Comparison of ENCODE assay signal across 23 mouse cellular contexts in genomic region chr2:76655444-76655843, GRCm38 (mm10). TPM values are rescaled to one million over a fixed set of nuclear protein-coding genes. Genes with fewer than 3 reads are reported as not detected.
DNase-seq lines count a peak whose midpoint lies in the region; ATAC-seq and TF ChIP-seq lines count a peak whose summit lies in the region.
"Had no signal": no experiment of that assay in that cellular context is flagged by ENCODE, and none has a peak within 500 bp of the region (broad histone marks: within the 10 kb centered on the region; RNA-seq: fewer than 3 reads in every experiment).

No protein-coding gene starts in this region.

- no peak for DNase-seq in forebrain, postnatal 0 days
- DNase-seq in forebrain, embryonic 10.5 days (ENCODE audit: extremely low spot score, low spot score) = no peak
- no peak for DNase-seq in hindbrain, postnatal 0 days (ENCODE audit: low spot score)
- DNase-seq in midbrain, embryonic 11.5 days (ENCODE audit: low spot score, missing footprints) = peak; percentile 69
- no peak for DNase-seq in midbrain, embryonic 14.5 days
- DNase-seq: adrenal gland, adult 2 months; adrenal gland, postnatal 25 days; cerebellum, adult 11 months; cerebellum, adult 18-20 months; cerebellum, adult 8-10 months; cerebellum, adult 9-11 months; cerebellum, postnatal 14 days; cerebellum, postnatal 36 days had no signal

- H3K27me3 ChIP-seq in forebrain, postnatal 0 days (ENCODE audit: insufficient read depth, low read length) = no peaks in the 10 kb centered on the region
- no peaks in the 10 kb centered on the region for H3K27me3 ChIP-seq in forebrain, embryonic 10.5 days (ENCODE audit: poor library complexity, severe bottlenecking)
- no peaks in the 10 kb centered on the region for H3K27me3 ChIP-seq in hindbrain, postnatal 0 days (ENCODE audit: insufficient read depth, low read length)
- H3K27me3 ChIP-seq in hindbrain, embryonic 13.5 days = no peaks in the 10 kb centered on the region
- H3K27me3 ChIP-seq in midbrain, embryonic 11.5 days (ENCODE audit: control insufficient read depth, insufficient read depth, low read length) = no peaks in the 10 kb centered on the region
- H3K27me3 ChIP-seq in midbrain, embryonic 13.5 days = no peaks in the 10 kb centered on the region
- no peaks in the 10 kb centered on the region for H3K27me3 ChIP-seq in midbrain, embryonic 16.5 days (ENCODE audit: control insufficient read depth, insufficient read depth, low read depth, low read length)
- H3K27me3 ChIP-seq in midbrain, embryonic 14.5 days (ENCODE audit: control insufficient read depth, insufficient read depth, low read length) = no peaks in the 10 kb centered on the region
- H3K27me3 ChIP-seq: embryonic facial prominence, embryonic 13.5 days; embryonic facial prominence, embryonic 15.5 days; forebrain, embryonic 15.5 days had no signal

- no peak overlapping the region for H3K9ac ChIP-seq in forebrain, postnatal 0 days
- no peak overlapping the region for H3K9ac ChIP-seq in hindbrain, postnatal 0 days (replicated peaks; ENCODE audit: low read length)
- no peak overlapping the region for H3K9ac ChIP-seq in hindbrain, embryonic 13.5 days
- H3K9ac ChIP-seq in midbrain, embryonic 11.5 days (ENCODE audit: low read length) = no peak overlapping the region
- no peak overlapping the region for H3K9ac ChIP-seq in midbrain, embryonic 13.5 days (replicated peaks)
- no peak overlapping the region for H3K9ac ChIP-seq in midbrain, embryonic 16.5 days (ENCODE audit: low read depth, low read length)
- H3K9ac ChIP-seq in midbrain, embryonic 14.5 days (replicated peaks; ENCODE audit: low read length) = no peak overlapping the region
- H3K9ac ChIP-seq: embryonic facial prominence, embryonic 13.5 days; embryonic facial prominence, embryonic 15.5 days; forebrain, embryonic 15.5 days had no signal

- WGBS in forebrain, postnatal 0 days = 79% methylated on average over 3 of the region's 3 CpGs
- 79% methylated on average over 3 of the region's 3 CpGs for WGBS in forebrain, embryonic 10.5 days
- 73% methylated on average over 3 of the region's 3 CpGs for WGBS in hindbrain, postnatal 0 days
- WGBS in hindbrain, embryonic 13.5 days = 84% methylated on average over 3 of the region's 3 CpGs
- 80% methylated on average over 3 of the region's 3 CpGs for WGBS in midbrain, embryonic 11.5 days
- WGBS in midbrain, embryonic 13.5 days = 78% methylated on average over 3 of the region's 3 CpGs
- 77% methylated on average over 3 of the region's 3 CpGs for WGBS in midbrain, embryonic 16.5 days
- 87% methylated on average over 3 of the region's 3 CpGs for WGBS in midbrain, embryonic 14.5 days

- no peak overlapping the region for H3K4me3 ChIP-seq in forebrain, postnatal 0 days (ENCODE audit: low read depth, low read length)
- no peak overlapping the region for H3K4me3 ChIP-seq in forebrain, embryonic 10.5 days
- no peak overlapping the region for H3K4me3 ChIP-seq in hindbrain, postnatal 0 days (ENCODE audit: low read length)
- no peak overlapping the region for H3K4me3 ChIP-seq in hindbrain, embryonic 13.5 days
- H3K4me3 ChIP-seq in midbrain, embryonic 11.5 days (ENCODE audit: low read depth, low read length) = no peak overlapping the region
- no peak overlapping the region for H3K4me3 ChIP-seq in midbrain, embryonic 13.5 days (replicated peaks)
- H3K4me3 ChIP-seq in midbrain, embryonic 16.5 days (ENCODE audit: low read depth, low read length) = no peak overlapping the region
- no peak overlapping the region for H3K4me3 ChIP-seq in midbrain, embryonic 14.5 days (replicated peaks; ENCODE audit: low read depth, low read length)
- H3K4me3 ChIP-seq: embryonic facial prominence, embryonic 13.5 days; embryonic facial prominence, embryonic 15.5 days; erythroblast, embryonic 14.5 days; forebrain, embryonic 15.5 days had no signal

- H3K4me1 ChIP-seq in forebrain, postnatal 0 days (ENCODE audit: insufficient read depth) = no peaks in the 10 kb centered on the region
- peaks cover 6% of the 10 kb centered on the region; the same call in 1 of the 2 replicates for H3K4me1 ChIP-seq in forebrain, embryonic 10.5 days
- H3K4me1 ChIP-seq in hindbrain, postnatal 0 days (ENCODE audit: insufficient read depth, low read length) = no peaks in the 10 kb centered on the region
- no peaks in the 10 kb centered on the region; the same call in 1 of the 2 replicates for H3K4me1 ChIP-seq in hindbrain, embryonic 13.5 days (replicated peaks)
- no peaks in the 10 kb centered on the region for H3K4me1 ChIP-seq in midbrain, embryonic 11.5 days (ENCODE audit: control insufficient read depth, insufficient read depth, low read length)
- H3K4me1 ChIP-seq in midbrain, embryonic 13.5 days (replicated peaks) = no peaks in the 10 kb centered on the region
- H3K4me1 ChIP-seq in midbrain, embryonic 16.5 days (ENCODE audit: control insufficient read depth, insufficient read depth, low read length) = no peaks in the 10 kb centered on the region
- no peaks in the 10 kb centered on the region for H3K4me1 ChIP-seq in midbrain, embryonic 14.5 days (ENCODE audit: control insufficient read depth, insufficient read depth, low read length)
- H3K4me1 ChIP-seq: embryonic facial prominence, embryonic 15.5 days; forebrain, embryonic 15.5 days had no signal

- H3K4me2 ChIP-seq in forebrain, postnatal 0 days (ENCODE audit: low read depth) = no peak overlapping the region
- no peak overlapping the region for H3K4me2 ChIP-seq in hindbrain, postnatal 0 days (ENCODE audit: low read depth, low read length)
- no peak overlapping the region for H3K4me2 ChIP-seq in hindbrain, embryonic 13.5 days
- no peak overlapping the region for H3K4me2 ChIP-seq in midbrain, embryonic 11.5 days
- no peak overlapping the region for H3K4me2 ChIP-seq in midbrain, embryonic 13.5 days (replicated peaks)
- no peak overlapping the region for H3K4me2 ChIP-seq in midbrain, embryonic 16.5 days (ENCODE audit: low read length)
- H3K4me2 ChIP-seq in midbrain, embryonic 14.5 days (ENCODE audit: low read length) = no peak overlapping the region
- H3K4me2 ChIP-seq: embryonic facial prominence, embryonic 13.5 days; embryonic facial prominence, embryonic 15.5 days; forebrain, embryonic 15.5 days had no signal

- ATAC-seq in forebrain, postnatal 0 days = peak; percentile 53; the same call in 1 of the 2 replicates
- peak; percentile 34; the same call in 1 of the 2 replicates for ATAC-seq in hindbrain, postnatal 0 days
- no peak for ATAC-seq in hindbrain, embryonic 13.5 days (ENCODE audit: low FRiP score)
- ATAC-seq in midbrain, embryonic 11.5 days (ENCODE audit: low FRiP score) = no peak
- ATAC-seq in midbrain, embryonic 13.5 days = no peak
- peak; percentile 44; the same call in 1 of the 2 replicates for ATAC-seq in midbrain, embryonic 16.5 days
- no peak for ATAC-seq in midbrain, embryonic 14.5 days (ENCODE audit: low FRiP score, low TSS enrichment)
- ATAC-seq: forebrain, embryonic 15.5 days had no signal

- no peaks in the 10 kb centered on the region for H3K9me3 ChIP-seq in forebrain, postnatal 0 days (ENCODE audit: low read length)
- no peaks in the 10 kb centered on the region for H3K9me3 ChIP-seq in forebrain, embryonic 10.5 days
- H3K9me3 ChIP-seq in hindbrain, postnatal 0 days (ENCODE audit: low read length) = no peaks in the 10 kb centered on the region
- H3K9me3 ChIP-seq in hindbrain, embryonic 13.5 days = no peaks in the 10 kb centered on the region; the same call in 1 of the 2 replicates
- H3K9me3 ChIP-seq in midbrain, embryonic 11.5 days (ENCODE audit: control insufficient read depth, low read length) = no peaks in the 10 kb centered on the region
- no peaks in the 10 kb centered on the region for H3K9me3 ChIP-seq in midbrain, embryonic 13.5 days
- no peaks in the 10 kb centered on the region for H3K9me3 ChIP-seq in midbrain, embryonic 16.5 days (replicated peaks; ENCODE audit: control insufficient read depth, low read length, poor library complexity, severe bottlenecking)
- no peaks in the 10 kb centered on the region for H3K9me3 ChIP-seq in midbrain, embryonic 14.5 days (ENCODE audit: control insufficient read depth, low read length)
- H3K9me3 ChIP-seq: embryonic facial prominence, embryonic 13.5 days; embryonic facial prominence, embryonic 15.5 days; forebrain, embryonic 15.5 days had no signal

- no peak overlapping the region for H3K27ac ChIP-seq in forebrain, postnatal 0 days (ENCODE audit: low read depth, low read length)
- H3K27ac ChIP-seq in forebrain, embryonic 10.5 days = no peak overlapping the region
- H3K27ac ChIP-seq in hindbrain, postnatal 0 days = no peak overlapping the region
- no peak overlapping the region for H3K27ac ChIP-seq in hindbrain, embryonic 13.5 days
- H3K27ac ChIP-seq in midbrain, embryonic 11.5 days (ENCODE audit: low read depth, low read length) = no peak overlapping the region
- H3K27ac ChIP-seq in midbrain, embryonic 13.5 days = no peak overlapping the region
- no peak overlapping the region for H3K27ac ChIP-seq in midbrain, embryonic 16.5 days (ENCODE audit: low read length)
- no peak overlapping the region for H3K27ac ChIP-seq in midbrain, embryonic 14.5 days (replicated peaks; ENCODE audit: low read depth, low read length)
- H3K27ac ChIP-seq: embryonic facial prominence, embryonic 13.5 days; embryonic facial prominence, embryonic 15.5 days; forebrain, embryonic 15.5 days had no signal

- H3K36me3 ChIP-seq in forebrain, postnatal 0 days (ENCODE audit: insufficient read depth) = no peaks in the 10 kb centered on the region
- H3K36me3 ChIP-seq in forebrain, embryonic 10.5 days (replicated peaks) = no peaks in the 10 kb centered on the region
- no peaks in the 10 kb centered on the region for H3K36me3 ChIP-seq in hindbrain, postnatal 0 days (ENCODE audit: insufficient read depth, low read length)
- no peaks in the 10 kb centered on the region for H3K36me3 ChIP-seq in hindbrain, embryonic 13.5 days
- H3K36me3 ChIP-seq in midbrain, embryonic 11.5 days (ENCODE audit: control insufficient read depth, insufficient read depth, low read length) = no peaks in the 10 kb centered on the region
- no peaks in the 10 kb centered on the region for H3K36me3 ChIP-seq in midbrain, embryonic 13.5 days
- no peaks in the 10 kb centered on the region for H3K36me3 ChIP-seq in midbrain, embryonic 16.5 days (ENCODE audit: control insufficient read depth, insufficient read depth, low read length)
- no peaks in the 10 kb centered on the region for H3K36me3 ChIP-seq in midbrain, embryonic 14.5 days (ENCODE audit: control insufficient read depth, insufficient read depth, low read length)
- H3K36me3 ChIP-seq: embryonic facial prominence, embryonic 13.5 days; embryonic facial prominence, embryonic 15.5 days; forebrain, embryonic 15.5 days had no signal

- TF ChIP-seq CTCF in forebrain, postnatal 0 days (IDR thresholded peaks at IDR 0.05; ENCODE audit: low read depth) = no peak
- TF ChIP-seq CTCF in hindbrain, postnatal 0 days (IDR thresholded peaks at IDR 0.05; ENCODE audit: low read depth) = no peak

RNA-seq across cellular contexts. Expression of gene Pjvk, which starts 7.2 kb away (rescaled TPM):
- 0.23 TPM in 1 of 2 replicates, not detected in the other for total RNA-seq in forebrain, postnatal 0 days (2014; rRNA removed)
- polyA plus RNA-seq in forebrain, postnatal 0 days (2015; fragmentation: Nextera tagmentation; extraction: Ambion mirVana) = 0.33 and 0.62 TPM in 2 replicates
- polyA plus RNA-seq in forebrain, embryonic 10.5 days (2016; fragmentation: Nextera tagmentation; extraction: Ambion mirVana) = 0.68 and 0.76 TPM in 2 replicates
- total RNA-seq in hindbrain, postnatal 0 days (2014; rRNA removed) = 0.18 and 0.37 TPM in 2 replicates
- polyA plus RNA-seq in hindbrain, postnatal 0 days (2015; fragmentation: Nextera tagmentation; extraction: Ambion mirVana) = 0.63 and 1.5 TPM in 2 replicates
- 0.55 and 0.74 TPM in 2 replicates for polyA plus RNA-seq in hindbrain, embryonic 13.5 days (2015; fragmentation: Nextera tagmentation; extraction: Ambion mirVana)
- polyA plus RNA-seq in midbrain, embryonic 11.5 days (2014; fragmentation: Nextera tagmentation; extraction: Ambion mirVana) = 0.55 and 0.75 TPM in 2 replicates
- 0.76 and 1.0 TPM in 2 replicates for polyA plus RNA-seq in midbrain, embryonic 13.5 days (2015; fragmentation: Nextera tagmentation; extraction: Ambion mirVana)
- polyA plus RNA-seq in midbrain, embryonic 16.5 days (2015; fragmentation: Nextera tagmentation; extraction: Ambion mirVana) = 0.51 and 0.94 TPM in 2 replicates
- 0.54 and 0.92 TPM in 2 replicates for polyA plus RNA-seq in midbrain, embryonic 14.5 days (2014; fragmentation: Nextera tagmentation; extraction: Ambion mirVana)
- total RNA-seq: adrenal gland, postnatal 25 days; common myeloid progenitor, adult 5-6 weeks; ES-E14; MEL had no signal
- polyA plus RNA-seq: adrenal gland, adult 2 months; erythroblast, embryonic 14.5 days had no signal

RNA-seq across cellular contexts. Expression of gene Prkra, which starts 7.6 kb away (rescaled TPM):
- 113 and 123 TPM in 2 replicates for total RNA-seq in forebrain, postnatal 0 days (2014; rRNA removed)
- polyA plus RNA-seq in forebrain, postnatal 0 days (2015; fragmentation: Nextera tagmentation; extraction: Ambion mirVana) = 97.5 and 101 TPM in 2 replicates
- 74.9 and 79.6 TPM in 2 replicates for polyA plus RNA-seq in forebrain, embryonic 10.5 days (2016; fragmentation: Nextera tagmentation; extraction: Ambion mirVana)
- total RNA-seq in hindbrain, postnatal 0 days (2014; rRNA removed) = 80.1 and 82.9 TPM in 2 replicates
- polyA plus RNA-seq in hindbrain, postnatal 0 days (2015; fragmentation: Nextera tagmentation; extraction: Ambion mirVana) = 104 and 105 TPM in 2 replicates
- polyA plus RNA-seq in hindbrain, embryonic 13.5 days (2015; fragmentation: Nextera tagmentation; extraction: Ambion mirVana) = 107 and 111 TPM in 2 replicates
- 90.9 and 106 TPM in 2 replicates for polyA plus RNA-seq in midbrain, embryonic 11.5 days (2014; fragmentation: Nextera tagmentation; extraction: Ambion mirVana)
- polyA plus RNA-seq in midbrain, embryonic 13.5 days (2015; fragmentation: Nextera tagmentation; extraction: Ambion mirVana) = 105 and 107 TPM in 2 replicates
- polyA plus RNA-seq in midbrain, embryonic 16.5 days (2015; fragmentation: Nextera tagmentation; extraction: Ambion mirVana) = 114 and 119 TPM in 2 replicates
- polyA plus RNA-seq in midbrain, embryonic 14.5 days (2014; fragmentation: Nextera tagmentation; extraction: Ambion mirVana) = 117 and 119 TPM in 2 replicates

RNA-seq across cellular contexts. Expression of gene Fkbp7, which starts 17.5 kb away (rescaled TPM):
- 6.8 and 8.6 TPM in 2 replicates for total RNA-seq in forebrain, postnatal 0 days (2014; rRNA removed)
- 14.7 and 18.8 TPM in 2 replicates for polyA plus RNA-seq in forebrain, postnatal 0 days (2015; fragmentation: Nextera tagmentation; extraction: Ambion mirVana)
- 11.9 and 12.2 TPM in 2 replicates for polyA plus RNA-seq in forebrain, embryonic 10.5 days (2016; fragmentation: Nextera tagmentation; extraction: Ambion mirVana)
- 2.7 and 5.9 TPM in 2 replicates for total RNA-seq in hindbrain, postnatal 0 days (2014; rRNA removed)
- 15.5 and 16.8 TPM in 2 replicates for polyA plus RNA-seq in hindbrain, postnatal 0 days (2015; fragmentation: Nextera tagmentation; extraction: Ambion mirVana)
- 18.8 and 22.4 TPM in 2 replicates for polyA plus RNA-seq in hindbrain, embryonic 13.5 days (2015; fragmentation: Nextera tagmentation; extraction: Ambion mirVana)
- 18.2 and 20.3 TPM in 2 replicates for polyA plus RNA-seq in midbrain, embryonic 11.5 days (2014; fragmentation: Nextera tagmentation; extraction: Ambion mirVana)
- polyA plus RNA-seq in midbrain, embryonic 13.5 days (2015; fragmentation: Nextera tagmentation; extraction: Ambion mirVana) = 13.9 and 15.0 TPM in 2 replicates
- 8.6 and 11.8 TPM in 2 replicates for polyA plus RNA-seq in midbrain, embryonic 16.5 days (2015; fragmentation: Nextera tagmentation; extraction: Ambion mirVana)
- polyA plus RNA-seq in midbrain, embryonic 14.5 days (2014; fragmentation: Nextera tagmentation; extraction: Ambion mirVana) = 5.6 and 11.6 TPM in 2 replicates

RNA-seq across cellular contexts. Expression of gene Plekha3, which starts 19.6 kb away (rescaled TPM):
- total RNA-seq in forebrain, postnatal 0 days (2014; rRNA removed) = 19.7 and 21.6 TPM in 2 replicates
- polyA plus RNA-seq in forebrain, postnatal 0 days (2015; fragmentation: Nextera tagmentation; extraction: Ambion mirVana) = 6.4 and 9.1 TPM in 2 replicates
- polyA plus RNA-seq in forebrain, embryonic 10.5 days (2016; fragmentation: Nextera tagmentation; extraction: Ambion mirVana) = 5.6 and 6.2 TPM in 2 replicates
- total RNA-seq in hindbrain, postnatal 0 days (2014; rRNA removed) = 14.5 and 23.3 TPM in 2 replicates
- 8.7 and 9.7 TPM in 2 replicates for polyA plus RNA-seq in hindbrain, postnatal 0 days (2015; fragmentation: Nextera tagmentation; extraction: Ambion mirVana)
- 6.4 and 9.2 TPM in 2 replicates for polyA plus RNA-seq in hindbrain, embryonic 13.5 days (2015; fragmentation: Nextera tagmentation; extraction: Ambion mirVana)
- 11.7 and 12.9 TPM in 2 replicates for polyA plus RNA-seq in midbrain, embryonic 11.5 days (2014; fragmentation: Nextera tagmentation; extraction: Ambion mirVana)
- 5.7 and 7.2 TPM in 2 replicates for polyA plus RNA-seq in midbrain, embryonic 13.5 days (2015; fragmentation: Nextera tagmentation; extraction: Ambion mirVana)
- polyA plus RNA-seq in midbrain, embryonic 16.5 days (2015; fragmentation: Nextera tagmentation; extraction: Ambion mirVana) = 5.5 and 6.8 TPM in 2 replicates
- 11.8 and 13.9 TPM in 2 replicates for polyA plus RNA-seq in midbrain, embryonic 14.5 days (2014; fragmentation: Nextera tagmentation; extraction: Ambion mirVana)

Comparison
In these comparisons a context has a peak if more than half of its experiments do, and no peak if none do; other contexts are left out.
1. ATAC-seq: peak in forebrain, postnatal 0 days (single experiment), hindbrain, postnatal 0 days (single experiment) and midbrain, embryonic 16.5 days (single experiment); none in hindbrain, embryonic 13.5 days (single experiment), midbrain, embryonic 11.5 days (single experiment), midbrain, embryonic 13.5 days (single experiment) and midbrain, embryonic 14.5 days (single experiment).